Mouse (Mus musculus) Muller cell, postnatal 12 days (primary cell): ENCODE data around the gene Gm49450.
A peak's percentile ranks its signal among the peaks of the same experiment; 100 is the strongest.

Experiments used
- DNase-seq: peaks from one replicate; pipeline ENCODE4 v3.0.0-alpha.2; 2015; ENCODE audit errors: inconsistent ontology term

Gm49450 gene

DNA sequence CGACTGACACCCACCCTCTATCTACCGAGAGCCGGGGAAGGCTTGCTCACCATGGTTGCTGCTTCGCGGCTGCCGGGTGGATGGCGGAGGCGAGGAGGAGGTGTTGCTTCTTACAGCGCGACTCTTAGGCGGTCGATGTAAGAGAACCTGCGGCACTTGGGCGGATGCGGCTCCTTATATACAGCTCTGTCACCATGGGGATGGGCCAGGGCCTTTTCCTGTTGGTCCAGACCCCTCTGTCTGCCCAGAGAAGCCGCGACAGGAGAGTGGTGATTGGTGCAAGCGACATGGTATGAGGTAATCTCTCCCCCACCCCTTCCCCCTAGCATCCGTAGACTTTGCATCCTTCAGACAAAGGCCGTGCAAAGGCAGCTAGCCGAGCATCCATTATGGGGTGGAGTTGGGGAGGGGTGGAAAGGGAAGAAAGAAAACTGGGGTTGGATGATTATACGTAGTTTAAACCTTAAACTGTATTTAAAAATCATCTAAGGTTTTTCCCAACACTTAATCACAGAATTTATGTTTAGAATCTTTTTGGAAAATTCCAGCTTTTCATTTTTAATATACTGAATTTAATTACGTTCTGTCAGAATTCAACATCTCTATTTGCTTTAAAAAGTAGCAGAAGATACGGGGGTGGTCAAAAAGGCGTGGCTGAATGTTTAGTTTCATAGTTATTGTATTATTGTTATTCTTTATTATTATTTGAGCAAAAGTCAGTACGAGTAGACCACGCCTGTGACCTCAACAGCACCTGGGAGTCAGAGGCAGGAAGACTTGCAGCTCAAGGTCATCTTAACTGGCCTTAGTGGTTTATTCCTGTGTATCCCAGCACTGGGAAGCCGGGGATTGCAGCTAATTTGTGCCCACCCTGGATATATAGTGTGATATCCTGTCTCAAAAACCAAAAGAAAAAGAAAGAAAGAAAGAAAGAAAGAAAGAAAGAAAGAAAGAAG lies at the start of gene Gm49450, which contains the start of gene Tuba1a:
Gene Gm49450, minus strand, starts transcription at position 151 of the 956 bp plus-strand sequence.
Gene Tuba1a, minus strand, starts transcription at position 303 of the 956 bp plus-strand sequence.
- DNase-seq: peak; percentile 98

DNA sequence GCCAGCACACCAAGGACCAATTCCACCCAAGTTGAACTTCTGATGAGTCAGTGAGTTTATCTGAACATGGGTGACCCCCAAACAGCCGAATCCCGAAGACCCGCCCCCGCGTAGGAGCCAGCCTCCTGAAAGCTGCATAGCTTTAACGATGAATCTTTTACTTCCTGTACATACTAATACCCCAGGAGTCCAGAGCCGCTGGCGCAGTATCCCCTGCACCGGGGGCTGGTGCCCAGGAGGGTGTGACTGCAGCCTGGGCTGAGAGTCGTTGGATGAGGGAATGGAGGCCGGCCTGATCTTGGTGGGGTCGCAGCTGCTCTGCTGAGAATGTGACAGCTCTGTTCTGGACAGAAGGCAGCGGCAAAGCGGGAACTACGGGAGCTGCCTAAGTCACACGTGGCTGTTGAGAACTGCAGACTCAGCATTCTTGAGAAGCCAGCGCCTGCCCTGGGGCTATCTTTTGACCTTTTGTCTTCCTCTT lies 48.1 kb upstream of the Gm49450 start:
- DNase-seq: peak; percentile 33

DNA sequence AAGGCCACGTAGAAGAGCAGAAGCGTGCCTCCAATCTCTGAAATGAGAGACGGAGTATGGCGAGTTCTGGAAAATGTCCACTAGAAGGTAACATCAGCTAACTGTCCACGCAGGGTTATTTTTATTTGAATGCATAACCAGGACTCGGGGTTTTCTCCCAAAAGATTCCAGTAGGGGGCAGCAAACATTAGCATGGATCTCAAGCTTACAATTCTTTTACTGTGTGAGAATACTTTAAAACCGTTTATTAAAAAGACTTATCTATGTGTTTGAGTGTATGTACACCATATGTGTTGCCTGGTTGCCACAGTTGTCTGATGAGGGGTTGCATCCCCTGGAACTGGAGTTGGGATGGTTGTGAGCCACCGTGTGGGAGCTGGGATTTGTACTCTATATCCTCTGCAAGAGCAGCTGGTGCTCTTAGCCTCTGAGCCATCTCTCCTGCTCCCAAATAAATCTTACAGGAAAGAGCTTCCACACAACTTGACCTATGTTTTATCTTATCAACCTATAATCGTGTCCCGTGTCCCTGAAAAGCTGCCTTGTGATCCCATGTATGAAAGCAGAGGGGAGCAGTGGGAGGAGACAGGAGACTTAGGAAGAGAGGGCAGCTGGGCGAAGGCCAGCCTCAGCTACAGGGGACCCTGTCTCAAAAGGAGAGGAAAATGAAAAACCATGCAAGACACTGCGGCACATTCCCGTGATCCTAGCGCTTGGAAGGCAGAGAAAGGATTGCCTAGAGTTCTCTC lies 47.4 kb upstream of the Gm49450 start:
- peak; percentile 38 for DNase-seq

DNA sequence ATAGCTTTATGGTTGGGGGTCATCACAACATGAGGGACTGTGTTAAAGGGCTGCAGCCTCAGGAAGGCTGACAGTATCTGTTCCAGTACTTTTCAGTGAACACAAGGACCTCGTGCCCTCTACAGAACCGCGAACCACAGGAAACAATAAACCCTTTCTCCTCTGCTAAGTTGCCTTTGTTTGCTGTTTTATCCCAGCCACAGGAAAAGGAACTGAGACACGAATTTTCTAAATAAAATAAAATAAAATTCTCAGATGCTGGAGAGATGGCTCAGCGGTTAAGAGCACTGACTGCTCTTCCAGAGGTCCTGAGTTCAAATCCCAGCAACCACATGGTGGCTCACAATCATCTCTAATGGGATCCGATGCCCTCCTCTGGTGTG lies 45.4 kb upstream of the Gm49450 start:
- peak; percentile 78 for DNase-seq

GRCm38 (mm10) chr15:98997938-98998774 lies 44.8 kb upstream of the Gm49450 start:
- no peak for DNase-seq

DNA sequence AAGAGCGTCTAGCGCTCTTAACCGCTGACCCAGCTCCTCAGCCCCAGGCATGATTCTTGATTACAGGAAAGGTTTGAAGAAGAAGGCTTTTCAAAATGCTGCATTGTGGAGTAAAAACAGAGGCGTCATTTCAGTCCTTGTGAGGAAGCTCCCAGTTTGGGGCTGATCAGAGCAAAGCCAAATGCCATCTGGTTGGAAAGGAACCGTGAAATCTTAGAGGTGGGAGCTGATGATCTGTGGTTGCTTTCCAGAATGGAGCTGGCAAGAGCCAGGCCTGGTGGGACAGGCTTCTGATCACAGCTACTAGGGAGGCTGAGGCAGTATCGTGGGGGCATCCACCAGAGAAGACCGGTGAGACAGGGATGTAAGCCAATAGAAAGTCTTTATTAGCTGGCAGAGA lies 43.5 kb upstream of the Gm49450 start:
- DNase-seq: no peak

- DNase-seq: no peak
These were observed 41.7 kb upstream of the Gm49450 start for GRCm38 (mm10) chr15:98994957-98995520.

DNA sequence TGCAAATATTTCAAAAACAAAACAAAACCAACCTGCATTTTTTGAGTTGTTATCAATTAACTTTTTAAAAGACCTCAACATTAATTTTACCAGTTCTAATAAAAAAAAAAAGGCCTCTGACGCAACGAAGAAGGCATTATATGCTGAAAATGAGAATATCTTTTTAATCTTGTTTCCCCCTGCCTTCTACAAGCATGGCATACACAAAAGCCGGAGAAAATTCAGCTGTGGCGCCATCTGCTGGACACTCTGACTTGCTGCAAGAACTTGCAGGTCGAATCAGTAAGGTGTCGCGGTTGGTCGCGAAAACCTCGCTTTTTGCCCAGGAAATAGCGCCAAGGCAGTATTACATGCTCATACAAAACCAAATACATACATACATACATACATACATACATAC lies 40.5 kb upstream of the Gm49450 start:
- peak; percentile 68 for DNase-seq

- peak; percentile 94 for DNase-seq
These were observed 39.9 kb upstream of the Gm49450 start for GRCm38 (mm10) chr15:98993093-98993793.

DNA sequence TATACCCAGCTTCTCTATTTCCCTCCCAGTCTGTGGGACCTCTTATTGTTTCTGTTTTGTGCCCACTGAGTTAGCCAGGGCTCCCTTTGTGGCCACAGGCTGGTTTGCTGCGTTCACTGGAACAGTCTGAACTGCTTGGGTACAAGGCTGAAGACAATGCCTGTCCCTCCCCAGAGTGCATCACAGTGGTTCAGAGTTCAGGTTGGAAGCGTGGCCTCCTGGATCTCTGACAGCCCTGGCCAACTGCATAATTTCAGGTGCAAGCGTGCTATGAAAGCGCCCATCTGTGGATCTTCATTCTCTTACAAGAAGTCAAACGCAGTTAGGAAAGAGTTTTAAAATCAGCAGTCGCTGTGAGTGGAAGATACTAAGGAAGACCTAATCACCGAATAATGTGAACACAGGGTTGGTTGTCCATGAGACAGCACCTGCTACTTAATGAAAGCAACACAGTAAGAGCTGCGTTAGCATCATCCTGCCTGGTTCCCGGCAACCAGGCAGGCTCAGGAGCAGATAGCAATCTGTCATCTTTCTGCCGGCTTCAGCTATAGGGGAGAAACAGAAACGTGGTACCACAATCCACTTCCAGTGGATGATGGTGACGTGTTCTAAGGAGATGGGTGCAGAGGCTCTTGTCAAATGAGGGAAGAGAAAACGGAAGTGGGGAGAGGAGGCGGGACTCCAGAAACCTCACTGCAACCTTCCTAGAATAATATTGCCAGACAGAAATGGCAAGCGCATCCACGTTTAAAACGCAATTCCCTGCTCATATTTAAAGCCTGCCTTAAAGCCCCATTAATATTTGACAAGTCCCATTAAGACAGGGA lies 38.9 kb upstream of the Gm49450 start:
- peak; percentile 65 for DNase-seq

DNA sequence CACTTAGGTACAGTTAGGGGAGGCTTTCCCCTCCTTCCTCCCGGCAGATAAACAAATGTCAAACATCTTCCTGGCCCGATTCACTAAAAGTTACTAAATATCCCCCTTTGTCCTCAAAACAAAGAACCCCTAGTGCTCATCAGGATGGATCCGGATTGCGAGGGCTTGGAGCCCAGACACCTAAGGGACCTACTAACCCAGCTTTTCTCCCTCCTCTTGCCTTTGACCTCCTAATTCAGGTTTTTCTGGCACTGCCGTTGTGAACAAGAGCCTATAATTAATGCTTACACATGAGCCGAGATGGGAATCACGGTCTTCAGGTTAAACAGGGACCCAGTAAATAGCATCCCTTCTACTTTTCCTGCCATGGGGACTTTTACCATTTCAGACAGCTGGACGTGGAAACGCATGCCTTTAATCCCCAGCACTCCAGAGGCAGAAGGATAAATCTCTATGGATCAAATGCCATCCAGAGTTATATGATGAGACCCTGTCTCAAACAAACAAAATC lies 38.2 kb upstream of the Gm49450 start:
- peak; percentile 40 for DNase-seq

DNA sequence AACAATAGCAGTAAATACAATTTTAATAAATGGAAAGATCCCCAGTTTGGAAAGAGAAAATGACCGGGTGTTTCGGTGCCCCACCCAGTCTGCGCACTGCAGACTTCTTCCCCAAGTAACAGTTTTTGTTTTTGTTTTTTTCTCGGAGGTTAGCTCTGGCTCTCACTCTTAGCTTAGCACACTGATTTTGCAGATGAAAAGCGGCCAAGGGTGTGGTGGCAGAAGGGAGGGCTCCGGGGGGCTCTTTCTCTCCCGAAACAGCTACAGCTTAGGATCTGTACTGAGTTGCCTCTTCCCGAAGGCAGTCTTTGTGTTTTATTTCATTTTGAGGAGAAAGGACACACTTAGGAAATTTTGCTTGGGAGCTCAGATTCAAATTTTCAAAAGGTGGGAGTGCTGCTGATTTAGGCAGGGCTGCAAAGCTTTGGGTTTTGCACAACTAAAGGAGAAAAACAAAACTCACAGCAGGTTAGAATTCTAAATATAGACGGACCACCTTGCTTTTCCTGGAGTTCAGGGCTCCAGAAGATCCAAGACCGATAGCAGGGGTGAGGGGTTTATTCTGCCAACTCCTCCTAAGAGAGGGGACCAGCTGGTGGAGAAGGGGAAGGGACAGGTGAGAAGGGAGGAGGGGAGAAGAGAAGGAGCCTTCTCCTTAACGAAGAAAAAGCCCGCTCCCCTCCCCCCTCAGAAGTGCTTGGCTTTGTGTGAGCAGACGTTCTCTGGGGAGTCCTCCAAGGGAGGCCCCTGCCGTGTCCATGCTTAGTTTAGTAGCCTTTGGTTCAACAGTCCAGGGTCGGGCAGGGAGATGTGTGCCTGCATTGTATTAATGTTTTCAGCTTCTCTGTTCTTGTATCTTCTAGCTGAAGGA lies 37.6 kb upstream of the Gm49450 start:
- DNase-seq: no peak

- peak; percentile 47 for DNase-seq
These were observed 36.5 kb upstream of the Gm49450 start for GRCm38 (mm10) chr15:98989701-98990430.

DNA sequence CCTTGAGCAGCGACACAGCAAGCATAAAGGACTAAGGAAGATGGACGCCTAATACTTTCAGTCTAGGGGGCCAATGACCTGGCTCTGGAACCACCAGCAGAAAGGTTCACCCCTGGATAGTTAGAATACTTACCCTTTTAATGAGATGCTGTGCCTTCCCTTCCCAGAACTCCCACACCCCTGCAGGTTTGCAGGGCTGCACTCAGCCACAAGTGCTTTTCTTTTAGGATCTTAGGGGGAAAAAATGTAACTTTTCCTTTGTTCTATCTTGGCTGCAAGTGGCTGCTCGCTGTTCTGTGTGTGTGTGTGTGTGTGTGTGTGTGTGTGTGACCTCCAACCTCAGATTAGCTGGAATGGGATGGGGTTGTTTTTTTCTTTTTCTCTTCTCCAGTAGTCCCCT lies 35.4 kb upstream of the Gm49450 start:
- peak; percentile 42 for DNase-seq

DNA sequence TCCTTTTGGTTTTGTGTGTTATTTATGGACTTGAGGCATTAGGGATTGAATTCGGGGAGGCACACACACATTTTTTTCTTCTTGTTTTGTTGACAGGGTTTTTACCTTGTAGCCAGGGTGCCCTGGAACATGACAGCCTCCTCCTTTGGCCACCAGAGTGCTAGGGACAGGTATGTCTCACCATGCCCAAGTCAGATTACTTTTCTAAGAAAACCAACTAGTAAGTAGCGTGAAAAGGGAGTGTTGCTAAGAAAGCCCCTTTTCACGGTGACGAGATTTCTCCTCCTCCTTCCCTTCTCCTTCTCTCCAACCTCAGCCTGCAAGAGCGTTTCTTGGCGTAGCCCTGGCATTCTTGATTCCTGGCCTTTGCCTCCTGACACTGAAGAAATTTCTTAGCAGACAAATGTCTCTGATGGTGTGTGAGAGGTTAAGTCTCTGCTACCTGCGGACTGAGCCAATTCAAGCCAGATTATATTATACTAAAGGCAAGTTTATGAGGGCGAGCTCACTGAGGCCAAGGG lies 34.4 kb upstream of the Gm49450 start:
- DNase-seq: no peak

DNA sequence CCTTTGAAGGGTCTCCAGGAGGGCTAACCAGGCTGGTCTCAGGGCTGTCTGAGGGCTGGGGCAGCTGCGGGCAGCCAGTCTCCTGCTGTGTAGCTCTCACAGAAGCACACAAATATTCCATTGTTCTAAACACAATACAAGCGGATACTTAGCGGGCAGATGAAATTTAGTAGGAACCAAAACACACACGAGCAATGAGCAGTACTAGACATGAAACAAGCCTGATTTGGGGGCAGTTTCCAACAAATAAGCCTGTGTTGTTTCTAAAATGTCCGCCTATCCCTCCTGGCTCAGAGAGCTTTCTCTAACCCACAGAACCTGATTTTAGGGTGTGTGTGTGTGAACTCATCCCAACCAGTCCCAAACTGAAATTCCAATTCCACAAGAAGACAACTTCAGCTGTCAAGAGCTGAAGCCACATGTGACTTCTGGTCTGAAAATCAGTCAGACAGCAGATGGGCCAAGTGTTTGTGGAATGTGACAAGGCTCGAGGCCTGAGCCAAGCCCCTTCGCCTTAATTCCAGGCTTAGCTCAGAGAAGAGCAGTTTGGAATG lies 33.8 kb upstream of the Gm49450 start:
- peak; percentile 93 for DNase-seq
